Mouse (Mus musculus): Measurements from ENCODE around the gene Btbd7.

Gene Btbd7

DNA sequence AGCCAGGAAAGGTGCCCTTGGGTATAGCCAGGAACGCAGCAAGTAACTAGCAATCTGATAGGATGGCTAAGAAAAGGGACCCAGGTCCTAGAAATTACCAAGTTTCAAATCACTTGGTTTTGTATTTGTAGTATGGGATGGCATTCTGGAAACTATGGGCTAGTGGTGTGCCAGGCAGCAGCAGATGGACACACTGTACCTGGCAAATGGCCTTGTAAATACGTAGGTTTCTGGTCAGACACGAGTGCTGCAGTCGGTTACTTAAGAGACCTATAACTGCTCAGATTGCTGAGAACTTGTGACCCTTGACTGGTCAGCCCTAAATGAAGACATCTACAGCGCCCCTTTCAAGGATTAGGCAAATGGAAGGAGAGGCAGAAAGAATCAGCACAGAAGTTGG lies 100.1 kb downstream of the Btbd7 start:
- DNase-seq, result peak; percentile 22 to 34

DNA sequence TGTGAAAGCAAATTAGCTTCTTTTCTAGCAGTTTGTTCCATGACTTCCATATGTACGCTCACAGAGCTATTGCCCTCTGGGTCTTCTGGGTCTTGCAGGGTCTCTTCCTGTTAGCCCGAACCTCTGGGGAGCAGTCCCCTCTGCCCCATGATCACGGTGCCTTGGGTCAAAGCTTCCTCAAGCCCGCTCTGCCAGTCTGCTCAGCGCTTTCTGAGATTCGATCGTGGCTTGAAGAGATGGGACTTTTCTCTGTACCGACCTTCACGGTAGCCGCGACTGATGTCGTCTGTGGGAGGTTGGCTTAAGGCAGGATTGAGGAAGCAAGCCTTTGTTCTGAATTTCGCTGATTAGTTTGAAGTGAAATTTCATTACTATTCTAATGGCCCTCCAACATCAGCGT lies 102.2 kb downstream of the Btbd7 start:
- DNase-seq, result no peak

DNA sequence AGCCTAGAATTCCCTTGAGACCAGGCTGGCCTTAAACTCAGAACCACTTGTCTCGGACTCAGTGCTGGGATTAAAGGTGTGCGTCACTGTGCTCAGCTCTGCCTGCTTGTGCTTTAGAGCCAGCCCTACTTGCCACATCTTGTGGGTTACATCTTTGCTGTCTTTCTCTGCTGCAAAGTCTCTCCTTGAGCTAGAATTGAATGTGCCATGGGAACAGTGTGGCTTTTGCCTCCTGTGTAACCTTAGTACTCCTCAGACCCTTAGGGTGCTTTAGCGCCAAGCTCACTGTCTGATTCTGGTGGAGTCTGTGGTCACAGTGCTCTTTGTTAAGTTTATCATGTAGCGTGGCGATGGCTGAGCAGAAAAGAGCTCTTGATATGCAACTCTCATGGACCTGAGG lies 105.6 kb downstream of the Btbd7 start:
- DNase-seq, result no peak

DNA sequence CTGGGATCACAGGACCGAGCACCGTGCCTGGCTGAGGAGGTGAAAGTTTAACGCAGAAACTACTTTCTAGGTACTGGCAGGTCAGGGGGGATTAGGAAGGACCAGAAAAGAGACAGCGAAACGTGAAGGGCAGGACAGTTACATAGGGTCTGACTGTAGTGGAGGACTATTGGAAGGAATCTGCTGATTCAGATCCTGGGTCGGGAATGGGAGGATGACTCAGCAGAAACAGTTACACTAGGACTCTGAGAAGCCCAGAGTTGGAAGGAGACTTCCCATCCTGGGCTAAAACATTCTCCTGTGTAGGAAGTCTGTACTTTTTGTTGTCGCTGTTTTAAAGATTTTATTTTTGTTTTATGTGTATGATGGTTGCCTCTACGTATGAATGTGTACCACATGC lies 106.7 kb downstream of the Btbd7 start:
- no peak for DNase-seq

DNA sequence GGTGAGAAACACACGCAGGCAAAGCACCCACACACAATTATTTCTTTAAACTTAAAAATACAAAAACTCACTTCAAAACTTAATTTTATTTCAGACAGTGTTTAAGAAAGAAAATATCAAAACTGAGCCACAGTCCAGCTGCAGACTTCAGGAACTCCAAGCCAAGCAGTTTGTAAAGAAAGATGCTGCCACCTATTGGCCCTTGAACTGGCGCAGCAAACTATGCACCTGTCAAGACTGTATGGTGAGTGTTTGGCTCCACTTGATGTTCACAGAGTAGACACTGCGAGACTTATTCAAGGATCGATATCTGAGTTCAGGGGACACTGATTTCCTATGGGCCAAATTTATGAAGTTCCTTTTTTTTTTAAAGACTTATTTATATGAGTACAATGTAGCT lies 109.3 kb downstream of the Btbd7 start:
- DNase-seq, result no peak

DNA sequence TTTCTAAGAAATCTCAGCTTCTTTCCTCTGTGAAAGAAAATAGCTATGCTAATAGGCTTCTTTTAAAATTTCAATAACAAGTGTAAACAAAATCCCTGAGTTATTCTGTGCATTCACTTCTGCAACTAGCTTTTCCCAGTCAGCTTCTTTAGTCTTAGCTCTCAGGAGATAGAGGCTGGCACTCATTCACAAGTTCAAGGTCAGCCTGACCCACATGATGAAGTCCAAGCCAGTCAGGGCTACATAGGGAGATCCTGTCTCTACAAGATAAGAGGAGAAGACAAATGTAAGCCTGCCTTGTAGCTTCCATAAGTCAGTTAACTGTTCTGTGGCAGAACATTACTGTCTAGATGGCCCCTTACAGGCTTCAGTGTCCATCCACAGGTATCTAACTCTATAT lies 114.6 kb downstream of the Btbd7 start:
- no peak for DNase-seq

DNA sequence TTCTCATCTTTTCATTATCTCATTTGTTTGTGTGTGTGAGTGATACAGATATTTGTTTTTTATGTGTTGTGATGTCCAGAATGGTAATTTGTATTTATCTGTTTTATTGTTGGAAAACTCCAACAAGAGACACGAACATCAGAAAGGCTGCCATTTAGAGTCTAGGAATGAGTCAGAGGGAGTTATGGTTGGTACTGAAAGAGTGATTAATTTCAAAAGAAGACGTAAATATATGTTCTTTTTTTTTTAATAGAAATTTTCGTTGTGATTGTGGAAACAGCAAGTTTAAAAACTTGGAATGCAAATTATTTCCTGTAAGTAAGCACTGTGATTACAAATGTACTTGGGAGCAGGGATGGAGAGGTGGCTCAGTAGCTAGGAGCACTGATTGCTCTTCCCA lies 116.6 kb downstream of the Btbd7 start:
- no peak for DNase-seq

DNA sequence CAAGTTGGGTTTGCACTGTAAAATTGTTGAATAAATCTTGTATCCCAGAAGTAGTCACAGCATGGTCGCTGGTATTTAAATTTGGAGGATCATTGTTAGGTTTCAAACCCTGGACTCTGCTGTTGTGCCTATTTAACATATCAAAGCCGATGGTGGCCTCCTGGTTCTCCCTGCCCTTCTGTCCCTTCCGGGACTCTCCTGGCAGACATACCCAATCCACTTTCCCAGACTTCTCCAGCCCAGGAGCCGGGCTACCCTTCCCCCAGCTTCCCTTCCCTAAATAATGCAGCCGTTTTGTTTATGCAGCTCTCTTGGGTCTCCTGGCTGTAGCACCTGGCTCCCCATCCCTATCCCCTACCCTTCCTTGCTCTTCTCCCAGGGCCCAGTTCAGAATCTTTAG lies 119.3 kb downstream of the Btbd7 start:
- DNase-seq, result no peak

DNA sequence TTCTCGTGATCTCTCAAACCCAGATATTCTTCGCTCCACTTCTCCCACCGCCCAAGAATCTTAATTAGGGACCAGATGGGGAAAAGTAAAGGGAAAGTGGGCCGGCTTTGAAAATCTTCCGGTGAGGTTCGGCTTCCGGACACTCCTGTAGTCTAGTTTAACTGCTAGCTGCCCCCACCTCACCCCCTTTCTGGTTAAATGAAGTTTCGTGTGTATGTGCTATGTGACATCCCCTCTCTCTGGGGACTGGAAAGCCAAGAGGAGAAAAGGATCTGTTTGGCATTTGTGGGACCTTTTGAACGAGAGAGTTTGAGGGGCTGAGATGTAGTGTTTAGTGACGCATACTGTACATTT lies 119.9 kb downstream of the Btbd7 start, which contains the start of gene Gm20604:
TSS of gene Gm20604 (minus strand) at position 270 of the 354 bp plus-strand sequence.
- no peak for DNase-seq

DNA sequence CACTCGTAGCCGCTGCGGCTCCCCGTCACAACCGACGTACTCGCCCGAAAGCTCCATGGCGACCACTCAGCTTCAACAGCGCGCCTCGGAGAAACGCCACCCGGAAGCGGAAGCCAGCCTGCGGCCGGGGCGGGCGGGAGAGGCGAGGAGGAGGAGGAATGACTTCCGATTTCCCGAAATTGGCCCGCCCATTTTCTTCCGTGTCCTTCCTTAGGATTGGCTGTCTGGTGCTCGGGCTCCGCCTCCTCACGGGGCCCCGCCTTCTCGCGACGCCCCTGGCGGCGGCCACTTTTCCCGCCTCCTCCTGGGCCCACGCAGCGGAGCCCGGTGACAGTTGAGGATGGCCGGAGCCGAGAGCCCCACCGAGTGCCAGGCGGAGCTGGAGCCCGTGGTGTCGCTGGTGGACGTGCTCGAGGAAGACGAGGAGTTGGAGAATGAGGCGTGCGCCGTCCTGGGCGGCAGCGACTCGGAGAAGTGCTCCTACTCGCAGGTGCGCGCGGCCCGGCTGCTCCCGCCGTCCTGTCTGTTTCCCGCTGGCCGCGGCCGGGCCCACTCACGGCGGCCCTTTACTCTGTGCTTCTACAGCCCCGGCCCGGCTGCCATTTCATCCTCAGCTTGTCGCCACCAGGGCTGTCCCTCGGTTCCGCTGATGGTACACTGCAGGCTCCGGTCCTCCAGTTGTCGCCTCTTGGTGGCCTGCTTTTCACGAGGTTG lies 120.4 kb downstream of the Btbd7 start, which contains the start of the genes Gm28051, Gon7 and Ubr7:
TSS of gene Gm28051 (minus strand) at position 77 of the 714 bp plus-strand sequence.
TSS of gene Gon7 (minus strand) at position 115 of the 714 bp plus-strand sequence.
TSS of gene Ubr7 (plus strand) at position 279 of the 714 bp plus-strand sequence.
- peak; percentile 94 to 96 for DNase-seq

DNA sequence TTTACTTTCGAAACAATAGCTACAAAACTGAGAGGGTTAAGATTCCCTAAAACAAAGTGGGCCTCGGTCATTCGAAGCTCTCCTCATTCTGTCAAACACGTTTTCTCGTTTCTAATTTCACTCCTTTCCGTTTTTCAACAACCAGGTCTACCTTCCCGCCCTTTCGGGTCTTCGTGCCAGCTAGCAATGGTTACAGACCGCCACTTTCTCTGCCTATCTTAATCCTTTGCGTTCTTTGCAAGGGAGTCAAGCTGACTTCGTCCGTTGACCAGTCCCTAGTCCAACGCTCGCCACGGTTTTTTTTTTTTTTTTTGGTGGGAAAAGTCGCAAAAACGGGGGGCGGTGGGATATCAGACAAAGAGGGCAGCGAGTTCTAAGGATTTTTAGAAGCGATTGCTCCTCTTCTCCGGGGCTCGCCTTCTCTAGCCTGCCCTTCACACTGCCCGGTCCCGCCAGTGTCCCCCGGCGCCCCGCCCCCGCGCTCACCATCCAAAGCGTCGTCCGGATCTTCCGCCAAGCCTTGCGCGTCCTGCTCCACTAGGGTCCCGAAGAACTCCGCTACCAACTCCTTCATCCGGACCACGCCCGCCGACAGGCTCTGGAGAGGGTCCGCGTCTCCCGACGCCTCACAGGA lies 121.1 kb downstream of the Btbd7 start:
- peak in 1 of 2 experiments; percentile 85 for DNase-seq

DNA sequence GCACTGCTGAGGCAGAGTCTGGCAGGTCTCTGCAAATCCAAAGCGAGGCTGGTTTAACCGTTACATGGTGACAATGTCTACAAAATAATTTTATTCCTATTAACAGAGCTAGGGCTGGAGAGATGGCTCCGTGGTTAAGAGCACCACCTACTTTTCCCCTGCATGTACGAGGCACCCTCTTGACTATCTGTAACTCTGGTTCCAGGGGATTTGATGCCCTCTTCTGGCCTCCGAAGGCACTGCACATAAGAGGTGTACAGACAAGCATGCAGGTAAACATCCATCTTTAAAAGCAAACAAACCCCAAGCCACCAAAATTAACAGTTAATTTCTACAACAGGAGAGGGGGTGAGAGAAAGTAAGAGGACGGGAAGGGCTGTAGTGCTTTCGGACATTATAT lies 122.0 kb downstream of the Btbd7 start:
- peak; percentile 25 to 26 for DNase-seq

DNA sequence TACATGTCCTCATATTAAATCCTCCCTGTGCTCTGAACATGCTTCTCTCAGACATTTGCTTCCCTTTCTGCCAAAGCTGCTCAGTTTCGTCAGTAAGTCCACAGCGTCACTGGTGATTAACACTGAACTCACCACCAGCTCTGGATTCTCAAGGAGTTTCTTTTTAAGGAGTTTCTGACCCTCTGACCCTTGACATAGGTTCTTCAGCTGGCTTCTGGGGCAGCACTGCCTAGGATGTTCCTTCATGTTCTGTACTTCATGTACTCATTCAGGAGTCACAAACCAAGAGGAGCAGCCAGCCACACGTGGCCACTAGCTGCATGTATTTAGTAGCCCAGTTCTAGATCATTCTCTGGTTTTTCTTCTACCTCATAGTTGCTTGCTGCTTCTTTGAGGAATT lies 130.0 kb downstream of the Btbd7 start:
- no peak for DNase-seq

DNA sequence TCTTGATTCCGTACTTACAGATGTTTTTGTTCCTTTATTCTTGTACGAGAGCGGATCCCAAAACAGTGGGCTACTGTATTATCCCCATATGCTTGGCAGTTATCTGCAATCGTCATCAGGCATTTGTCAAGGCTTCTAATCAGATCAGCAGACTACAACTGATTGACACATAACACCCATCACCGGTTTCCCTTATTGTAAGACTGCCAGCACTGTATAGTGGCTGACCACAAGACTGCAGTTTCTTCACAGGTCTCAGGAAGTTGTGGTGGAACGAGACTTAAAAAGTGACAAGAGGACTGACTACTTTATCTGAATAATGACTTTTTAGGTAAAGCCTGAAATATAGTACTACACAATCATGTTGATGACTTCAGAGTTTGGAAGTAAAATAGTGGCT lies 133.4 kb downstream of the Btbd7 start:
- no peak for DNase-seq

DNA sequence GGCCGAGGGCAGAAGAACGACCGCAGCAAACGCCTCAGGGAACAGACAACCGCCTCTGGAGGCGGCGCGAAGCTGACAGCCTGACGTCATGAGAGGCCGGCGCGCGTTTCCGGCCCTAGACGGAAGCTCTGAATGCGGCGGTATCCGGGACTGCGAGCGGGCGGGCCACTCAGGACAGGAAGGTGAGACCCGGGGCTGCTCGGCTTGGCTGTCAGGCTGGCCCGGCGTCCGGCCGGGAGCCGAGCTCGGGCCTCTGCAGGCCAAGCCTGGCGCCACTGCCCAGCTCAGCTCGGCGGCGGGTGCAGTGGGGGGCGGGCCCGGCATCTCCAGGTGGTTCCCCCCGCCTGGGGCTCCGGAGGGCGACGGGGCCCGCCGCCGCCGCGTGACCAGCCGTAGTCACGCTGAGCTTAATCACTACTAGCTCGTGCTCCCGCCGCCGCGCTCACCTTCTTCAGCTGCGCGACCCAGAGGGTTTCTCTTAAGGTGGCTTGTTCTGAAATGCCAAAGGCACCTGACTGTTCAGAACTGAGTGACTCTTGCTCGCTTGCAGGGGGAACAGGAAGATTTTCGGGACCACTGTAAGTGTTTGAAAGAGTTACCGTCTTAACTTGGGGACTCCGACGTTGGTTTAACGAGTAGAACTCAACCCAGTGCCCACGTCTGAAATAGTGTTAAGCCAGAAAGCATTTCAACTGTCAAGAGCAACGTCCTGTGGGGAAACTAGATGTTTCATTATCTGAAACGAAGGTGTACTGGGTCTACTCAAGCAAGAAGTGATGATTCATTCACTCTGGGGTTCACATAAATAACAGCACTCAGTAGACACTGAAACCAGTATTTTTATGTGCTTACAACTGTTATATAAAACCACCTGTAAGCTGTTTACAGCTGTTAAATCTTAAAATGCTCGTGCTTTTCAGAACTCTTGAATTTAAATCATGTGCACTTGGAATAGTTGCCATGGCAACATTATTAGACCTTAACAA lies 134.4 kb downstream of the Btbd7 start, which contains the start of the genes Moap1 and Tmem251:
TSS of gene Moap1 (minus strand) at position 73 of the 986 bp plus-strand sequence.
TSS of gene Tmem251 (plus strand) at position 174 of the 986 bp plus-strand sequence.
- peak; percentile 90 to 91 for DNase-seq

DNA sequence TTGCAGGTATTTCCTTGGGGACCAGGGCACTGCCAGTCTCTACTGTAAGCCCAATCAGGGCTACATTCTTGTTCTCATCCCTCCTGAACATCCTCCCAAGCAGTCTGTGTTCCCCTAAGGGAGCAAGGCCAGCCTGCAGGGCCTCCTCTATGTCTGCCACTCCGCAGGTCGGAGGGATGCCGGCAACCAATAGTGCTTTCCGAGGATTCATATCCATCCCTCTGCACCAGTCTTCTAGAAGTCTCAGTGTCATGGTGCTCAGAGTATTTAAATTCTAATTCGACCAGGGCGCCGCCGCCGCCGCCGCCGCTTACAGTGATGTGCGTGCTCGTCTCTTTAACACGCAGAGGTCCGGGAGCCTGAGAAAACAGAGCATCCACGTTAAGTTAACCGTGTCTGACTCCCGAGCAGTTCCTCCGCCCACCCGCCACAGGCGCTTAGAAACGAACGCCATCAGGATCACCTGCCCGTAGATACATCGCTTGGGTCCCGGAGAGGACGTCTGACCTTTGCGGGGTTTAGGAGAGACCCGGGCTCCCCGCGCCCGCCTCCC lies 135.2 kb downstream of the Btbd7 start:
- DNase-seq, result peak in 1 of 2 experiments; percentile 27

DNA sequence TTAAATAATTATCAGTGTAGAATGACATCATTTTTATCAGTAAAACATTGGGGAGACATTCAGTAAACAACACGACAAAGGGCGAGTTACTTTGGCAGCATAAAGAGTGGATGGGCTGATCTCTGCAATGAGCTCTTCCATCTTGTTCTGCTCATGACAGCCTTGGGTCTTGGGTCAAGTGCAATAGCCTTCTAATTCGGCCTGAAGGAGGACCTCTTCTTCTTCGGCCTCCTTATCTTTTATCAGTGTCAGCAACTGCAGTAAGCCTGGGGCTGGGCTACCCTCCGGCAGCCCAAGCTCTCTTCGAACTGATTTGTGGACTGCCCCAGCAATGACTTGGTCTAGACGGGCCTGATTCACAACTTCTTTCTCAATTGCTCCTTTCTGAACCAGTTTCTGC lies 136.2 kb downstream of the Btbd7 start:
- no peak for DNase-seq

DNA sequence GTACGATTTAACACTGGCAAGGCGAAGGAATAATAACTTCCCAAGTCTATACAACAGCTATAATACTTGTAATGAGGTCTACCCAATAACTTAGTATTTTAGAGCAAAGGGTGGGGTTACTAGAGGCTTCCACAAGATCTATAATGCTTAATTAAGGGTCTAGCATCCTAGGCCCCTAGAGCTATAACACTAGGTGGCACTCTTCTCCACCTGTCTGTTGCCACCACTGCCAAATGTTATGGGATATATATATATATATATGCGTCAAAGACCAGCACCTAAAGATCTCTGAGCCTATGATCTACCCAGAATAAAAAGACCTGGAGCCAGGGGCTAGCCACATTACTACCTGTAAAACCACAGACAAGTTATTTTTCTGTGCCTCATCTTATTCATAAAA lies 138.0 kb downstream of the Btbd7 start:
- DNase-seq, result peak in 1 of 2 experiments; percentile 33

DNA sequence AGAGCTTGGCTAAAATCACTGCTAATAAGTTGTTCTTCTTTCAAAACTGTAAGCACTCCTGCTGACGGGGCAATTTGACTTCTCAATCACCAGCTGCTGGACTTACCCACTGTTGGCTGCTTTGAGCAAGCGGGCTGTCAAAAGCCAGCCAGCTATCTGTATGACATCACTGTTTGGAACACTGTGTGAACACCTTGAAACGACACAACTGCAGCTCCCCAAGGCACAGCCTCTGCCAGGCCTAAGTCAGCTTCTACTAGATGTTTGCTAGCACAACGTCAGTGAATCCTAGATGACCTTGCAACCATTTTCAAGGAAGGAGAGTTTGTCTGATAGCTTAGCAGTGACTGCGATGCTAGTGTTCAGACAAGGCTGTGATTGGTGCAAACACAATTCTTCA lies 139.2 kb downstream of the Btbd7 start:
- DNase-seq, result no peak

DNA sequence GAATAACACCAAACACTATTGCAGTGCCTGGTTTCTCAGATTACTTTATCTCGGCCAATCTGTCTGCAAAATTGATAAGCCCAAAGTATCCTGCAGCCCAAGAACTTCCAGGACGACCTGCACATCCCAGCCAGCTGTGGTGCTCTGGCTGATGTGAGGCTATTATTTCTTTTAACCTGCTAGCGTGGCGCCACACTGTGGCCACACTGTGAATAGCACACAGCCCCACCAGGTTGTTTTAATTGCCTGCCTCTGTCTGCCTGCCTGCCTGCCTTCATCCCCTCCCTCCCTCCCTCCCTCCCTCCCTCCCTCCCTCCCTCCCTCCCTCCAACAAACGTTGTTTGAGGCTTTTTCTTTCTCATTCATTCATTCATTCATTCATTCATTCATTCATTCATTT lies 144.9 kb downstream of the Btbd7 start:
- peak in 1 of 2 experiments; percentile 32 for DNase-seq

DNA sequence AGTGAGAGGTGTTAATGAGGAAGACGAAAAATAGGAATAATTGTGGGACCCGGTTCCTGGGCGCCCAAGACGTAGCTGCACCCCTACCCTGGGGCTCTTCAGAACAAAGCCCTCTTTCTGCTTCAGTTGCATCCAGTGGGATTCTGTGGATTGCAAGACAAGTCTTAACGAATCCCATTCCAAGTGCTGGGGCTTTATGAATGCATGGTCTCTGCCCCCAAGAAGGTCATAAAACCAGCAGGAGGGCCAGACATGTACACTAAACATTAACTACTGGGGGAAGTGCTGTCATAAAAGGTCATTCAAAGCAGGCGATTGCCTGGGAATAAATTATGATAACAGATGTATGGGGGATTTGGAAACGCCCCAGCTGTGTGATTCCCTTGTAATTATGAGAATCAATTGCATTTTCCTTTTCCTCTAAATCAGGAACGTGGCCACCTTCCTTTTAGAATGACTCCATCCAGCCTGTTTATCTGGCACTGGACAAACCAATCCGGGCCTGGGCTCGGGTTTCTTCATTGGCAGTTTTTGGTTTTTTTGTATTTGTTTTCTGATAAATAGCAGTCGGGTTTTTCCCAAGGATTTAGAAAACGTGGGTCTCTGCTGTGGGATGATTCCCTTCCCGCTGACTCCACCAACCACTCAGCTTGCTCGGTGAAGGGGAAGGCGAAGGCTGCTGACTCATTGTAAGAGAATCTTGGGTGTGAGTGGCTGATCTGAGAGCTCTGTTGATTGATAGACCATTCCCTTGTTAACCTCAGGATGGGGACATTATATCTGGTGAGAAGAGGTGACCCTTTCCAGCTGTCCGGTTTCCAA lies 147.3 kb downstream of the Btbd7 start:
- no peak for DNase-seq
